Mouse (Mus musculus) midbrain, postnatal 0 days (tissue): ENCODE results near the gene Ptms. TPM values are rescaled to one million over a fixed set of nuclear protein-coding genes. Genes with fewer than 3 reads are reported as not detected.

Source experiments
- ATAC-seq: fragments of 200-750 bp; cut with Nextera tagmentation; 2 replicates; pipeline ENCODE4 v1.8.0; 2017; ENCODE audit warnings: moderate number of reproducible peaks, mild to moderate bottlenecking, moderate TSS enrichment, moderate library complexity; ENCODE audit not compliant: low FRiP score
- DNase-seq: peaks from one replicate; pipeline ENCODE4 v3.0.0-alpha.2; 2015; ENCODE audit warnings: low spot score
- H3K27ac ChIP-seq: fragments of 300-500 bp; sonication (generic); 2 replicates; pipeline ENCODE4 v1.5.1; 2014; ENCODE audit warnings: low read depth, mild to moderate bottlenecking, low read length, mixed read lengths
- H3K27me3 ChIP-seq: fragments of 300-500 bp; sonication (generic); 2 replicates; pipeline ENCODE4 v1.6.1; 2014; ENCODE audit warnings: low read length, control low read depth, mixed read lengths; ENCODE audit not compliant: insufficient read depth
- H3K36me3 ChIP-seq: fragments of 300-500 bp; sonication (generic); 2 replicates; pipeline ENCODE4 v1.6.1; 2014; ENCODE audit warnings: low read length, control low read depth, mixed read lengths; ENCODE audit not compliant: insufficient read depth
- H3K4me1 ChIP-seq: fragments of 300-500 bp; sonication (generic); 2 replicates; pipeline ENCODE4 v1.6.1; 2014; ENCODE audit warnings: mild to moderate bottlenecking, control low read depth, antibody characterized with exemption, low read length, mixed read lengths; ENCODE audit not compliant: insufficient read depth
- H3K4me2 ChIP-seq: fragments of 300-500 bp; sonication (generic); 2 replicates; pipeline ENCODE4 v1.6.1; 2014; ENCODE audit warnings: low read depth, mild to moderate bottlenecking, low read length, mixed read lengths; ENCODE audit not compliant: poor library complexity, severe bottlenecking
- H3K4me3 ChIP-seq: fragments of 300-500 bp; sonication (generic); 2 replicates; pipeline ENCODE4 v1.5.1; 2014; ENCODE audit warnings: low read depth, mild to moderate bottlenecking, low read length, moderate library complexity
- H3K9ac ChIP-seq: fragments of 300-500 bp; sonication (generic); replicated peaks from 2 replicates; pipeline ENCODE4 v1.6.1; 2014; ENCODE audit warnings: mild to moderate bottlenecking, low read length, moderate library complexity, mixed read lengths; ENCODE audit not compliant: poor library complexity, severe bottlenecking
- H3K9me3 ChIP-seq: fragments of 300-500 bp; sonication (generic); 2 replicates; pipeline ENCODE4 v1.6.1; 2016; ENCODE audit warnings: low read length, control low read depth
- CTCF ChIP-seq: IDR thresholded peaks from 2 replicates; pipeline ENCODE4 v1.5.1; 2016; ENCODE audit warnings: antibody characterized with exemption, mild to moderate bottlenecking
- WGBS: fragments of 180-500 bp; shearing (Covaris S2); extraction: QIAGEN DNeasy Blood & Tissue Kit; methylation state at CpG from one replicate; pipeline ENCODE4 v1.1.7; 2014; 5-methylcytosine and 5-hydroxymethylcytosine counted together
- polyA plus RNA-seq: library from polyadenylated mRNA; unstranded; fragments of >200 nt; fragmentation: Nextera tagmentation; extraction: Ambion mirVana; gene quantifications from 2 replicates; pipeline ENCODE4 v1.2.1, GENCODE M21; 2015
- total RNA-seq: library from RNA; depleted of rRNA; stranded (reverse); fragments of >200 nt; gene quantifications from 2 replicates; pipeline ENCODE4 v1.2.3, GENCODE M21; 2014

Ptms gene
- total and polyA plus RNA-seq, 2 experiments from 2014 or later, result 810 to 814 TPM

GRCm38 (mm10) chr6:124904991-124905860 lies 14.7 kb downstream of the Ptms start:
- Histone ChIP-seq H3K4me3 (peak overlapping the region; percentile 32; the same call in 1 of the 2 replicates), H3K27me3 (no peaks in the 10 kb centered on the region), H3K9ac (peak overlapping the region; percentile 75), H3K9me3 (no peaks in the 10 kb centered on the region), H3K4me1 (0 out of 2 replicates have a peak, but pooled peaks cover 8% of the 10 kb centered on the region), H3K27ac (peak overlapping the region; percentile 99), H3K4me2 (peak overlapping the region; percentile 69), H3K36me3 (no peaks in the 10 kb centered on the region)
- ATAC-seq (no peak), DNase-seq (no peak)
- no peak for TF ChIP-seq CTCF
- WGBS, result 22% methylated on average over 13 of the region's 16 CpGs

DNA sequence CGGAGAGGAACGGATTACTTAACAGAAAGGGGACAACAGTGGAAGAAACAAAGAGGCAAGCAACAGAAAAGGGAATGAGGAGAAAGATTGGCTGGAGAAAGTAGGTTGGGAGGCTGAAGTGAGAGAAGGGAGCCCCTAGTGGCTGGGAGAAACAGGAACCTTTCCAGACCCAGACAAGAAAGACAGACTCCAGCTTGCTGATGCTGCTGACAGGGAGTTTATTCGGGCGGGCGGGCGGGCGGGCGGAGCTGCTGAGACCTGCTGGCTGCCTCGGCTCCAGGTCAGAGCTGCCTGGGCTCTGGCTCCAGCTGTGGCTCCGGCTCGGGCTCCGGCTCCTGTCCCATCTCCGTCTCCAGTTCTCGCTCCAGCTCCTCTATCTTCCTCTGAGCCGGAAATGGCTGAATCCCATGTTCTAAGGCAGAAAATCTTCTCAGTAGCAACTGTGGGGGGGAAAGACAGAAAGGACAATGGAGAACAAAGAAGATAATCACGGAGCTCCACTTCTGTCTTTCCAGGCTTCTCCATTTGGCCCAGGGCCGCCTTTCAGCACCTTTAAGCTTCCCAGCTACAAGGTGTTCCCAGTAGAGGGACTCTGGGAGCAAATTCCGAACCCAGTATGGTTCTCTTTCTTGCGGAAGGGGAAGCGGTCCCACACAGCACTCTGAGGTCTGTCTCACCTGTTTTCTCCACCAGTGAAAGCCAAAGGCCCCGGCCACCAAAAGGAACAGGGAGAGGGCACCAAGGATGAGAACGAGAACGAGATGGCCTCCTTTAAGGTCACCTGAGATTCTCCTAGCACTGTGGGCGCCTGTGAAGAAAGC lies 15.5 kb downstream of the Ptms start:
- ATAC-seq, result peak; percentile 79
- peak overlapping the region; percentile 32 for H3K4me3 ChIP-seq
- peak overlapping the region; percentile 99 for H3K27ac ChIP-seq
- H3K4me1 ChIP-seq, result 0 out of 2 replicates have a peak, but pooled peaks cover 3% of the 10 kb centered on the region
- no peaks in the 10 kb centered on the region for H3K9me3 ChIP-seq
- H3K4me2 ChIP-seq, result peak overlapping the region; percentile 69
- TF ChIP-seq CTCF, result peak; percentile 79
- peak overlapping the region; percentile 75 for H3K9ac ChIP-seq
- DNase-seq, result peak; percentile 91
- 5% methylated on average over 24 of the region's 24 CpGs for WGBS
- H3K27me3 ChIP-seq, result no peaks in the 10 kb centered on the region
- H3K36me3 ChIP-seq, result no peaks in the 10 kb centered on the region

DNA sequence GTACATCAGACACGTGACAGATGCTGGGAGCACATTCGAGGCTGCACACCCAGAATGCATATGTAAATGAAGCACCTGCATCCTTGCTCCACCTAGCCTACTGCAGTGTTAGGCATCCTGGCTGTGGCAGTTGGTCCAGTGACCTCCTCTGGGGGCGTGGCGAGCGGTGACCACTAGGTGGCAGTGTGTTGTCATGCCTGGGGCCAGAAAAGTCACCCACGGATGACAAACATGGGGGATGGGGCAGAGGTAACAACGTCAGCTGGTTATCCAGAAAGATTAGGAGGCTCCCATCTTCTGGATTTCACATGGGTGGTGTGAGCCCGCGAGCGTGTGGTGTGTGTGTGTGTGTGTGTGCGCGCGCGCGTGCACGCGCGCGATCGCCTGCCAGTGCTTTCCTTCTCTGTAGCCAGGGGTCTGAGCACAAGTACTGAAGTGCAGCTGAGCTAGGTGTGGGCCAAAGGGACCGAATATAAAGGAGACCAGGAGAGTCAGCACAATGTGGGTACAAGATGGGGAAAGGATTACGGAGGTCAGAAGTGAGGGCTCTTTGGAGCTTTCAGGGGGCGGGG lies 16.2 kb downstream of the Ptms start:
- ATAC-seq (peak; percentile 87), DNase-seq (peak; percentile 95)
- WGBS, result under 1% methylated on average over 23 of the region's 23 CpGs
- Histone ChIP-seq H3K4me1 (0 out of 2 replicates have a peak, but pooled peaks cover 3% of the 10 kb centered on the region), H3K36me3 (no peaks in the 10 kb centered on the region), H3K27me3 (no peaks in the 10 kb centered on the region), H3K4me3 (peak overlapping the region; percentile 32), H3K4me2 (peak overlapping the region; percentile 69), H3K9ac (peak overlapping the region; percentile 75), H3K27ac (peak overlapping the region; percentile 99), H3K9me3 (no peaks in the 10 kb centered on the region)
- TF ChIP-seq CTCF, result peak; percentile 97

GRCm38 (mm10) chr6:124901851-124902250 lies 18.1 kb downstream of the Ptms start:
- no peaks in the 10 kb centered on the region for H3K9me3 ChIP-seq
- no peak for TF ChIP-seq CTCF
- H3K36me3 ChIP-seq, result no peaks in the 10 kb centered on the region
- H3K9ac ChIP-seq, result no peak overlapping the region
- DNase-seq (no peak), ATAC-seq (no peak)
- no peak overlapping the region for H3K27ac ChIP-seq
- H3K4me1 ChIP-seq, result 0 out of 2 replicates have a peak, but pooled peaks cover 3% of the 10 kb centered on the region
- no peak overlapping the region for H3K4me2 ChIP-seq
- H3K27me3 ChIP-seq, result no peaks in the 10 kb centered on the region
- H3K4me3 ChIP-seq, result no peak overlapping the region

GRCm38 (mm10) chr6:124900801-124901480 lies 19.0 kb downstream of the Ptms start:
- no peak overlapping the region for H3K27ac ChIP-seq
- DNase-seq (peak; percentile 73), ATAC-seq (no peak)
- no peaks in the 10 kb centered on the region for H3K27me3 ChIP-seq
- no peak overlapping the region for H3K4me2 ChIP-seq
- H3K9me3 ChIP-seq, result no peaks in the 10 kb centered on the region
- 39% methylated on average over 10 of the region's 10 CpGs for WGBS
- H3K4me1 ChIP-seq, result 0 out of 2 replicates have a peak, but pooled peaks cover 3% of the 10 kb centered on the region
- no peak overlapping the region for H3K9ac ChIP-seq
- H3K4me3 ChIP-seq, result no peak overlapping the region
- TF ChIP-seq CTCF, result no peak
- no peaks in the 10 kb centered on the region for H3K36me3 ChIP-seq
